Mouse (Mus musculus): ENCODE measurements at regions not wholly inside any gene's neighbourhood (a gene's known extent, or its start where the extent isn't known, plus 50 kb on each side); places are given as distances from the start of the nearest gene placed in this dataset.
A peak's percentile ranks its signal among the peaks of the same experiment; 100 is the strongest.
"Not testable (repeated sequence)": the region's sequence is repeated elsewhere in the genome, so short reads cannot be mapped to it uniquely, and the experiment has no call there.

DNA sequence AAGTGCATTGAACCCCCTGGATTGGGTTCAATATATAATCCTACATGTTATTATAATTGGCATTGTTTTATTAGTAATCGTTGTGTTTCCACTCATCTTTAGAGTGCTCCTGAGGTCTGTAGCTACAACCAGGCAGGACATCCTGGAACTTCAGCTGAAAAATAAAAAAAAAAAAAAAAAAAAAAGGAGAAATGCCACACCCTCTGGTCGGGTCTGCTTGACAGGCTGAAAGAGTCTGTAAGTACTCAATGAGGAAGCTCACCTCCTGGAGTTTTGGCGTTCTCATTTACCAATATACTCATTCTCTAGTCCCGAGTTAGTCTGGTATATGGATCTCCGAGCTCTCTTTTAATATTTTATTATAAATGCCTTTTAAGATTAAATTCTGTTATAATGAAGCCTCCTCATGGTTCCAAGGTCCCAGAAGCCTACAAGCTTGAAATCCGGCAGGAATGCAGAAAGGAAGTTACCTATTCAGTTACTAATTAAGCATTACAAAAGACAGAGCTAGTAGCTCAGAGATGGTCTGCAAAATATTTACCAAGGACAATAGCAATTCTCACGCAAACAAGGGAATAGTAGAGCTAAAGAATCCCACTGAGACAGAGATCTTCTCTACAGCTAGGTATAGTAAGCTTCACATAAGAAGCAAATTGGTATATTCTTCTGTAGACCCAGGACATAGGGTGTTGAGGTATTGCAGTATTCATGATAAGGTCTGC lies 745.7 kb upstream of the Gm5150 start:
- no peak for DNase-seq

DNA sequence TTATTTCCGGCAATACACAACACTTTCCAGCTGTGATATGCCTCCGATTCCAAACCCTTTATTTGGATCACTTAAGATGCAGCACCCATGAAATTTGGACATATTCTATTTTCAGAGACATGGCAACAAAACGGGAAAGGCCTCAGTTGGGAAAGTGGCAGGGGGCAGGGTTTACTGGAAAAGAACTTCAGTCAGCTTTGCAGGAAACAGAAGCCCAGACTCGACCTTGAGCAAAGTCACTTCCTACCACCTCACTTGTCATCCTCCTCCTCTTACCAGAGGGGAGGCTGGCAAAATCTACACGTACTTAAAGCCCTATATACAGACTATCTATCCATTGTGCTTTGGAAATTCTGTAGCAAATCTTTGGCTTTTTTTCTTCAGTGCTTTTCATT lies 727.7 kb upstream of the Gm5150 start:
- no peak for DNase-seq

DNA sequence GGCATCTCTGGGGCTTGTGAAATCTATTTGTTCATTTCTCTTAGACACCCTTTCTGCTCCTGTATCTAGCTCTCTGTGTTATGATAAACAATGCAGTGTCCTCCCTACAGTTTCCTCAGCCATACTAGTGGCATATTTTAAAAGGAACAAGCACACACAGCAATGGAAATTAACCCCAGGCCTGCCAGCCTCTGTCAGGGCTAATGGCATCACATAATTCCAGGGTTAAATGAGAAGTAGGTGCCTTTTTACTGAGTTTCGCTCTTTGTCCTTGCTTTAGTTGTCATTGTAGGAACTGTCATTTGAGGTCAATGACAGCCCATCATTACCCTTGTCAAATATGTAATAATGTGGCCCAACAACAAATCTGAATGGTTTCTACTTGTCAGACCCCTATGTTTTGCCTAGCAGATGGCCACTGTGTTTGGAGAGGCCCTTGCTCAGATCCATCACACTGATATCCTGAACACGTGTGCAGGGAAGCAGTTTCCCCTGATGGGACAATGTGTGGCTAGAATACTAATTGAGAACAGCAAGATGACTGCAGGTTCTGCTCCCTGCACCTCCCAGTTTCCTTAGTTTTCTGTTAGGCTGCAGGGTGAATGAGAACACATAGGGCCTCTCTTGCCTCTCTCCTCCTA lies 727.2 kb upstream of the Gm5150 start:
- no peak for DNase-seq

DNA sequence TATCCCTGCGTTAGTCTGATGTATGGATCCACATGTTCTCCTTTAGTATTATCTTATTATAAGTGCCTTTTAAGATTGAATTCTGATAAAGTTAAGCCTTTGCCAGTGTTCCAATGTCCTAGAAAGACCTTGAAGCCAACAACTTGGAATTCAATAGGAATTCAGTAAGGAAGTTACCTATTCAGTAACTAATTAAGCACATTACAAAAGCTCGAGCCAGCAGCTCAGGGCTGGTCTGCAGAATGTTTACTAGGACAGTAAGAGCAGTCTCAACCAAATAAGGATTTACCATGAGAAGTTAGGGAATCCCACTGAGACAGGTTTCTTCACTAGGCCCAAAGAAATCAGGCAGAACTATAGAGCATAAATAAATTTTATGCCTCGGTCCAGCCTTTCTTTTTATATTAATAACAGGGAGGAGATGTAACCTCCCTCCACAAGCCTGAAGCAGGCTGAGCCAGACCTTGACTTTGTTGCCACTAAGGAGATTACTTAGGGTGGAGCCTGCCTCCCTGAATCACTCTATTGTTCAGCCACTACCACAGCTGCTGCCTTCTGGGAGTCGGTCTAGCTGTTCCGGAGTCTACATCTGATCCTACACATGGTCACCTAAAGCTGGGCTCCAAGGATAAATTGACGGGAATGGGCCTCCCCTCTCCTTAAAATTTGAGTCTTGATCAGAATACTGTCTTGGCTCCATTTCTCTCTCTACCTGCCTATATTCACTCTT lies 718.3 kb upstream of the Gm5150 start:
- not testable (repeated sequence) for DNase-seq

DNA sequence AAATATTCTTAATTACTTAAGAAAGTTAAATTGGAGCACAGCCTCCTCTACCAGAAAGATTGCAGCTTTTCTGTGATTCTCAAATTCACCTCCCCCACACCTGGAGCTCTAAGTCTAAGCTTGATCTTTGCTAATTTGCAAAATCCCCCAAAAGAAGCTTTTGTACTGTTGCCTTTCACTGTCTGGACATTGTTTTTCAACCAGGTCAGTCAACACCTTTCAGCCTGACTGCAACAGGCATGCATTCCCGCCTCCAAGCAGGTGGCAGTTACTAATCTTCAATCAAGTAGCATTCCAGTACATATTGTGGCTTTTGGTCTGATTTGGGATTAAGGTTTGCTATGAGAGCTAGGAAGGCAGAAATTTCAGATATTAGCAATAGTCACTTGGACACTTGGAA lies 717.4 kb upstream of the Gm5150 start:
- DNase-seq = no peak

DNA sequence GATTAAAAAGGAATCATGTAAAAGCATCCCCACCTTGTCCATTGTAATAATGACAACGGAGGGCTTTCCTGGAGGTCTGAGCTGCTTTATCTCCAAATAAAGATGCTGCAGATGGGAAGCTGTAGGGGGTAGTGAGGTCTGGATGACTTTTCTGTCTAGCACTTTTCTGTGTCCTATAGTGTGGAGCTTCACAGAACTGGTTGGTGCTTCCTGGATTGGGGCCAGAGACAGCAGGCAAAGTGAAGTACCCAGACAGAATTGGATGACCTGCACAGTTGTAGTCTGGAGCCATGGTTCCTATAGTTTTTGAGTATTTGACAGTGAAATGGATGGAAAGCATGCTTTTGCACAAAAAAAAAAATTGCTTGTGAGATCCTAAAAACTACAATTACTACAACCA lies 684.7 kb upstream of the Gm5150 start:
- peak; percentile 75 to 84 for DNase-seq

DNA sequence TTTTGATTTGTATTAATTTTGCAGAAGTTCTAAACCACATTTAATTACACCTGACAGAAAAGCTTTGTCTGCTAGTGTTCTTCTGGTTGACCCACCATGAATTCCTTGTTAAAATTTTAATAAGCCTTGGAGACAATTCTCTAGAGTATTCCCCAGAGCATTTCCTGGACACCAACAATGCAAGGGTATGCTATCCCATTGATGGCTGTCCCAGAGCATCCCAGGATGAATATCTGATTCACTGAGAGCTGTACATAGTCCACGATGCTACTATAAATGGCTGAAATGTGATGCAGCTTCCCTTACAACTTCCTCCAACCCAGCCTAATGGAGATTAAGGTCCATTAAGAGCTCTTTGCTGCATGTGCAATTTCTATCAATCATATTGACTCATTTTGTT lies 682.7 kb upstream of the Gm5150 start:
- no peak for DNase-seq

DNA sequence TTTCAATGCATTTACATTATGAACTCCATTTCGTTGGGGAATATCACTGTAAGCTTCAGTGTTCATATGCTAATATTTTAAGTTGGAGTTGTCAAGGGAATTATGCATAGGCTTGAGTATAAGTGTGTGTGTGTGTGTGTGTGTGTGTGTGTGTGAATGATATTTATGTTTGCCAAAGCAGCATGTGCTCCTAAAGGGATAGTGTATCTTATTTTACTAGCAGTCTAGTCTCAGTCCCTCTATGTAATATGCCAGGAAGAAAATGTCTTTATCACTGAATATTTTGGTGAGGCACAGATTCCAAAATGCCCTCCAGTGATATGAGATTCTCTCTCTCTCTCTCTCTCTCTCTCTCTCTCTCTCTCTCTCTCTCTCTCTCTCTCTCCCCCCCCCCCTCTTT lies 651.3 kb upstream of the Gm5150 start:
- no peak for DNase-seq

Measured in cerebellum, postnatal 14 days (tissue).